Mouse (Mus musculus) midbrain, embryonic 13.5 days (tissue): ENCODE measurements at regions not wholly inside any gene's neighbourhood (a gene's known extent, or its start where the extent isn't known, plus 50 kb on each side); places are given as distances from the start of the nearest gene placed in this dataset.

Experiments
- ATAC-seq: fragments of 200-750 bp; cut with Nextera tagmentation; 2 replicates; pipeline ENCODE4 v1.8.0; 2017; ENCODE audit warnings: mild to moderate bottlenecking, moderate TSS enrichment, moderate library complexity
- H3K27ac ChIP-seq: fragments of 300-500 bp; sonication (generic); 2 replicates; pipeline ENCODE4 v1.5.1; 2015; ENCODE audit warnings: inconsistent platforms, mild to moderate bottlenecking, moderate library complexity
- H3K27me3 ChIP-seq: fragments of 300-500 bp; sonication (generic); 2 replicates; pipeline ENCODE4 v1.6.1; 2015; ENCODE audit warnings: mild to moderate bottlenecking, inconsistent platforms
- H3K36me3 ChIP-seq: fragments of 300-500 bp; sonication (generic); 2 replicates; pipeline ENCODE4 v1.6.1; 2015; ENCODE audit warnings: mild to moderate bottlenecking, inconsistent platforms
- H3K4me1 ChIP-seq: fragments of 300-500 bp; sonication (generic); replicated peaks from 2 replicates; pipeline ENCODE4 v1.6.1; 2015; ENCODE audit warnings: inconsistent platforms
- H3K4me2 ChIP-seq: fragments of 300-500 bp; sonication (generic); replicated peaks from 2 replicates; pipeline ENCODE4 v1.6.1; 2015; ENCODE audit warnings: moderate library complexity, mild to moderate bottlenecking, inconsistent platforms
- H3K4me3 ChIP-seq: fragments of 300-500 bp; sonication (generic); replicated peaks from 2 replicates; pipeline ENCODE4 v1.5.1; 2015; ENCODE audit warnings: mild to moderate bottlenecking, inconsistent platforms
- H3K9ac ChIP-seq: fragments of 300-500 bp; sonication (generic); replicated peaks from 2 replicates; pipeline ENCODE4 v1.6.1; 2015; ENCODE audit warnings: mild to moderate bottlenecking, inconsistent platforms
- H3K9me3 ChIP-seq: fragments of 300-500 bp; sonication (generic); 2 replicates; pipeline ENCODE4 v1.6.1; 2016; ENCODE audit warnings: mild to moderate bottlenecking, inconsistent platforms
- whole genome bisulfite sequencing: fragments of 180-500 bp; shearing (Covaris S2); methylation state at CpG from one replicate; pipeline ENCODE4 v1.1.7; 2015; 5-methylcytosine and 5-hydroxymethylcytosine counted together

GRCm38 (mm10) chr19:6639681-6640080, 96.8 kb upstream of the Slc22a12 start:
- Histone ChIP-seq H3K36me3 (no peaks in the 10 kb centered on the region), H3K4me1 (no peaks in the 10 kb centered on the region), H3K9ac (no peak overlapping the region), H3K9me3 (no peaks in the 10 kb centered on the region), H3K27ac (no peak overlapping the region), H3K4me2 (no peak overlapping the region), H3K4me3 (no peak overlapping the region), H3K27me3 (no peaks in the 10 kb centered on the region)
- no peak for ATAC-seq
- WGBS, result 82% methylated on average over 7 of the region's 7 CpGs

- no peak overlapping the region for H3K27ac ChIP-seq
- WGBS, result 40% methylated on average over 10 of the region's 10 CpGs
- 0 out of 2 replicates have a peak, but pooled peaks have one; percentile 60 for ATAC-seq
These were observed 90.6 kb upstream of the Slc22a12 start for GRCm38 (mm10) chr19:6633400-6633799.

GRCm38 (mm10) chr19:6631817-6632216, 89.0 kb upstream of the Slc22a12 start:
- no peak for ATAC-seq
- no peaks in the 10 kb centered on the region for H3K36me3 ChIP-seq
- WGBS, result 88% methylated on average over 5 of the region's 5 CpGs
- H3K27ac ChIP-seq, result no peak overlapping the region
- H3K4me2 ChIP-seq, result no peak overlapping the region
- H3K4me1 ChIP-seq, result peaks cover 7% of the 10 kb centered on the region; the same call in 1 of the 2 replicates
- H3K27me3 ChIP-seq, result no peaks in the 10 kb centered on the region
- H3K9me3 ChIP-seq, result no peaks in the 10 kb centered on the region
- H3K9ac ChIP-seq, result no peak overlapping the region
- H3K4me3 ChIP-seq, result no peak overlapping the region

More at GRCm38 (mm10) chr19:6633400-6633799, 90.6 kb upstream of the Slc22a12 start:
- Histone ChIP-seq H3K9me3 (no peaks in the 10 kb centered on the region), H3K9ac (no peak overlapping the region), H3K4me2 (no peak overlapping the region), H3K4me3 (no peak overlapping the region), H3K4me1 (peaks cover 7% of the 10 kb centered on the region; the same call in 1 of the 2 replicates), H3K36me3 (no peaks in the 10 kb centered on the region), H3K27me3 (no peaks in the 10 kb centered on the region)

GRCm38 (mm10) chr19:6630613-6630940, 87.7 kb upstream of the Slc22a12 start:
- WGBS, result 77% methylated on average over 4 of the region's 4 CpGs
- no peak overlapping the region for H3K9ac ChIP-seq
- no peak overlapping the region for H3K27ac ChIP-seq
- H3K4me1 ChIP-seq, result peaks cover 7% of the 10 kb centered on the region; the same call in 1 of the 2 replicates
- H3K4me2 ChIP-seq, result no peak overlapping the region
- H3K4me3 ChIP-seq, result no peak overlapping the region
- no peaks in the 10 kb centered on the region for H3K9me3 ChIP-seq
- ATAC-seq, result no peak
- H3K27me3 ChIP-seq, result no peaks in the 10 kb centered on the region
- H3K36me3 ChIP-seq, result no peaks in the 10 kb centered on the region

GRCm38 (mm10) chr19:6629911-6630612, 87.2 kb upstream of the Slc22a12 start:
- Histone ChIP-seq H3K9ac (no peak overlapping the region), H3K4me2 (no peak overlapping the region), H3K36me3 (no peaks in the 10 kb centered on the region), H3K27ac (no peak overlapping the region), H3K4me1 (peaks cover 7% of the 10 kb centered on the region; the same call in 1 of the 2 replicates), H3K27me3 (no peaks in the 10 kb centered on the region), H3K9me3 (no peaks in the 10 kb centered on the region), H3K4me3 (no peak overlapping the region)
- WGBS, result 88% methylated on average over 9 of the region's 9 CpGs
- ATAC-seq, result no peak

GRCm38 (mm10) chr19:6625574-6625973, 82.7 kb upstream of the Slc22a12 start:
- Histone ChIP-seq H3K27ac (no peak overlapping the region), H3K9me3 (no peaks in the 10 kb centered on the region), H3K36me3 (no peaks in the 10 kb centered on the region), H3K4me2 (no peak overlapping the region), H3K9ac (no peak overlapping the region), H3K4me1 (no peaks in the 10 kb centered on the region), H3K27me3 (no peaks in the 10 kb centered on the region), H3K4me3 (no peak overlapping the region)
- ATAC-seq, result no peak
- 73% methylated on average over 3 of the region's 3 CpGs for WGBS

GRCm38 (mm10) chr19:6621023-6621422, 78.2 kb upstream of the Slc22a12 start:
- no peak overlapping the region for H3K4me2 ChIP-seq
- H3K4me3 ChIP-seq, result no peak overlapping the region
- 91% methylated on average over 6 of the region's 6 CpGs for WGBS
- H3K27ac ChIP-seq, result no peak overlapping the region
- H3K4me1 ChIP-seq, result no peaks in the 10 kb centered on the region
- no peaks in the 10 kb centered on the region for H3K36me3 ChIP-seq
- H3K9ac ChIP-seq, result no peak overlapping the region
- no peaks in the 10 kb centered on the region; the same call in 1 of the 2 replicates for H3K9me3 ChIP-seq
- H3K27me3 ChIP-seq, result no peaks in the 10 kb centered on the region
- ATAC-seq, result no peak

GRCm38 (mm10) chr19:6619546-6619945, 76.7 kb upstream of the Slc22a12 start:
- Histone ChIP-seq H3K36me3 (no peaks in the 10 kb centered on the region), H3K4me1 (no peaks in the 10 kb centered on the region), H3K4me3 (no peak overlapping the region), H3K9me3 (no peaks in the 10 kb centered on the region; the same call in 1 of the 2 replicates), H3K27ac (no peak overlapping the region), H3K9ac (no peak overlapping the region), H3K4me2 (no peak overlapping the region), H3K27me3 (no peaks in the 10 kb centered on the region)
- 82% methylated on average over 6 of the region's 6 CpGs for WGBS
- no peak for ATAC-seq

- H3K9ac ChIP-seq, result no peak overlapping the region
- no peaks in the 10 kb centered on the region; the same call in 1 of the 2 replicates for H3K9me3 ChIP-seq
- no peak for ATAC-seq
- no peaks in the 10 kb centered on the region for H3K36me3 ChIP-seq
- H3K4me3 ChIP-seq, result no peak overlapping the region
- no peaks in the 10 kb centered on the region for H3K27me3 ChIP-seq
- WGBS, result 70% methylated on average over 5 of the region's 5 CpGs
- H3K27ac ChIP-seq, result no peak overlapping the region
- H3K4me1 ChIP-seq, result no peaks in the 10 kb centered on the region
- H3K4me2 ChIP-seq, result no peak overlapping the region
These were observed 73.8 kb upstream of the Slc22a12 start for GRCm38 (mm10) chr19:6616659-6617058.

GRCm38 (mm10) chr19:6612441-6612840, 69.6 kb upstream of the Slc22a12 start:
- Histone ChIP-seq H3K4me1 (peaks cover 14% of the 10 kb centered on the region), H3K36me3 (no peaks in the 10 kb centered on the region), H3K27me3 (no peaks in the 10 kb centered on the region), H3K4me2 (no peak overlapping the region), H3K4me3 (no peak overlapping the region), H3K9ac (no peak overlapping the region), H3K9me3 (no peaks in the 10 kb centered on the region; the same call in 1 of the 2 replicates), H3K27ac (no peak overlapping the region)
- ATAC-seq, result no peak
- 85% methylated on average over 7 of the region's 7 CpGs for WGBS

GRCm38 (mm10) chr19:6611921-6612320, 69.1 kb upstream of the Slc22a12 start:
- H3K9me3 ChIP-seq, result no peaks in the 10 kb centered on the region; the same call in 1 of the 2 replicates
- H3K36me3 ChIP-seq, result no peaks in the 10 kb centered on the region
- H3K27me3 ChIP-seq, result no peaks in the 10 kb centered on the region
- H3K4me2 ChIP-seq, result no peak overlapping the region
- peaks cover 14% of the 10 kb centered on the region for H3K4me1 ChIP-seq
- no peak overlapping the region for H3K27ac ChIP-seq
- H3K9ac ChIP-seq, result no peak overlapping the region
- WGBS, result 86% methylated on average over 5 of the region's 5 CpGs
- H3K4me3 ChIP-seq, result no peak overlapping the region
- ATAC-seq, result no peak

- H3K9ac ChIP-seq, result no peak overlapping the region
- no peaks in the 10 kb centered on the region for H3K27me3 ChIP-seq
- peaks cover 14% of the 10 kb centered on the region for H3K4me1 ChIP-seq
- H3K36me3 ChIP-seq, result no peaks in the 10 kb centered on the region
- no peak overlapping the region for H3K4me2 ChIP-seq
- H3K27ac ChIP-seq, result no peak overlapping the region
- no peak for ATAC-seq
- 81% methylated on average over 5 of the region's 5 CpGs for WGBS
- H3K4me3 ChIP-seq, result no peak overlapping the region
- no peaks in the 10 kb centered on the region for H3K9me3 ChIP-seq
These were observed 67.9 kb upstream of the Slc22a12 start for GRCm38 (mm10) chr19:6610715-6611114.

- Histone ChIP-seq H3K4me3 (no peak overlapping the region), H3K9me3 (no peaks in the 10 kb centered on the region), H3K36me3 (no peaks in the 10 kb centered on the region), H3K4me2 (no peak overlapping the region), H3K9ac (peak overlapping the region; percentile 14; the same call in 1 of the 2 replicates), H3K4me1 (peaks cover 14% of the 10 kb centered on the region), H3K27me3 (no peaks in the 10 kb centered on the region), H3K27ac (no peak overlapping the region)
- ATAC-seq, result 0 out of 2 replicates have a peak, but pooled peaks have one; percentile 40
- WGBS, result 21% methylated on average over 8 of the region's 8 CpGs
These were observed 67.2 kb upstream of the Slc22a12 start for GRCm38 (mm10) chr19:6610051-6610450.
